In genomic region chr8:103007284-103007984, GRCm38 (mm10) we compare ENCODE assay signal across 22 mouse cellular contexts.
DNase-seq lines count a peak whose midpoint lies in the region; ATAC-seq and TF ChIP-seq lines count a peak whose summit lies in the region.
"Had no signal": no experiment of that assay in that cellular context is flagged by ENCODE, and none has a peak within 500 bp of the region (broad histone marks: within the 10 kb centered on the region; RNA-seq: fewer than 3 reads in every experiment).

No protein-coding gene starts in this region.

- no peaks in the 10 kb centered on the region for H3K4me1 ChIP-seq in hindbrain, embryonic 11.5 days (replicated peaks; ENCODE audit: control insufficient read depth, insufficient read depth, low read length)
- H3K4me1 ChIP-seq in hindbrain, embryonic 16.5 days (ENCODE audit: control insufficient read depth, insufficient read depth, low read depth, low read length), result no peaks in the 10 kb centered on the region
- no peaks in the 10 kb centered on the region for H3K4me1 ChIP-seq in kidney, postnatal 0 days (replicated peaks; ENCODE audit: insufficient read depth, low read length)
- H3K4me1 ChIP-seq: embryonic facial prominence, embryonic 13.5 days; forebrain, embryonic 13.5 days; heart, embryonic 10.5 days had no signal

- ATAC-seq in hindbrain, embryonic 11.5 days (ENCODE audit: low FRiP score), result peak; percentile 14; the same call in 1 of the 2 replicates
- ATAC-seq in hindbrain, embryonic 16.5 days, result no peak
- no peak for ATAC-seq in kidney, postnatal 0 days (replicated peaks; ENCODE audit: low FRiP score, low read depth)
- ATAC-seq: activated CD4-positive, CD25-positive, alpha-beta regulatory T cell, adult 4 months; forebrain, embryonic 13.5 days; Patski had no signal

- H3K9me3 ChIP-seq in hindbrain, embryonic 11.5 days (ENCODE audit: control insufficient read depth, low read length), result no peaks in the 10 kb centered on the region
- H3K9me3 ChIP-seq in hindbrain, embryonic 16.5 days (ENCODE audit: control insufficient read depth, low read length), result no peaks in the 10 kb centered on the region
- no peaks in the 10 kb centered on the region for H3K9me3 ChIP-seq in kidney, postnatal 0 days (replicated peaks; ENCODE audit: low read length)
- H3K9me3 ChIP-seq: embryonic facial prominence, embryonic 13.5 days; forebrain, embryonic 13.5 days; heart, embryonic 10.5 days; hindbrain, embryonic 13.5 days had no signal

- WGBS in hindbrain, embryonic 11.5 days, result 62% methylated on average over 2 of the region's 2 CpGs
- 37% methylated on average over 2 of the region's 2 CpGs for WGBS in hindbrain, embryonic 16.5 days
- 10% methylated on average over 2 of the region's 2 CpGs for WGBS in kidney, postnatal 0 days

- H3K9ac ChIP-seq in hindbrain, embryonic 11.5 days (ENCODE audit: low read depth, low read length), result no peak overlapping the region
- no peak overlapping the region for H3K9ac ChIP-seq in hindbrain, embryonic 16.5 days (ENCODE audit: low read depth, low read length)
- no peak overlapping the region for H3K9ac ChIP-seq in kidney, postnatal 0 days (ENCODE audit: low read depth, low read length)
- H3K9ac ChIP-seq: embryonic facial prominence, embryonic 13.5 days; forebrain, embryonic 13.5 days; hindbrain, embryonic 13.5 days had no signal

- no peak overlapping the region for H3K4me3 ChIP-seq in hindbrain, embryonic 11.5 days (ENCODE audit: low read depth, low read length)
- no peak overlapping the region for H3K4me3 ChIP-seq in hindbrain, embryonic 16.5 days (ENCODE audit: low read length)
- no peak overlapping the region for H3K4me3 ChIP-seq in kidney, postnatal 0 days (replicated peaks; ENCODE audit: low read depth, low read length)
- H3K4me3 ChIP-seq: embryonic facial prominence, embryonic 13.5 days; forebrain, embryonic 13.5 days; heart, embryonic 10.5 days; hindbrain, embryonic 13.5 days had no signal

- no peak for TF ChIP-seq CTCF in kidney, postnatal 0 days (IDR thresholded peaks at IDR 0.05; ENCODE audit: low read depth)

- no peaks in the 10 kb centered on the region for H3K36me3 ChIP-seq in hindbrain, embryonic 11.5 days (ENCODE audit: control insufficient read depth, insufficient read depth, low read length)
- H3K36me3 ChIP-seq in hindbrain, embryonic 16.5 days (ENCODE audit: control insufficient read depth, insufficient read depth, low read length), result no peaks in the 10 kb centered on the region
- H3K36me3 ChIP-seq in kidney, postnatal 0 days (ENCODE audit: insufficient read depth, low read length), result no peaks in the 10 kb centered on the region
- H3K36me3 ChIP-seq: embryonic facial prominence, embryonic 13.5 days; heart, embryonic 10.5 days; hindbrain, embryonic 13.5 days had no signal

- H3K27me3 ChIP-seq in hindbrain, embryonic 11.5 days (ENCODE audit: control insufficient read depth, insufficient read depth, low read length), result no peaks in the 10 kb centered on the region
- H3K27me3 ChIP-seq in hindbrain, embryonic 16.5 days (replicated peaks; ENCODE audit: control insufficient read depth, insufficient read depth, low read length), result no peaks in the 10 kb centered on the region
- H3K27me3 ChIP-seq in kidney, postnatal 0 days (ENCODE audit: insufficient read depth, low read length), result no peaks in the 10 kb centered on the region
- H3K27me3 ChIP-seq: CH12.LX; embryonic facial prominence, embryonic 13.5 days; forebrain, embryonic 13.5 days; hindbrain, embryonic 13.5 days had no signal

- H3K27ac ChIP-seq in hindbrain, embryonic 11.5 days (ENCODE audit: low read depth, low read length), result no peak overlapping the region
- H3K27ac ChIP-seq in hindbrain, embryonic 16.5 days (ENCODE audit: low read depth, low read length), result no peak overlapping the region
- no peak overlapping the region for H3K27ac ChIP-seq in kidney, postnatal 0 days
- H3K27ac ChIP-seq: embryonic facial prominence, embryonic 13.5 days; forebrain, embryonic 13.5 days; heart, embryonic 10.5 days; hindbrain, embryonic 13.5 days had no signal

- H3K4me2 ChIP-seq in hindbrain, embryonic 11.5 days (replicated peaks; ENCODE audit: low read depth, low read length), result no peak overlapping the region
- H3K4me2 ChIP-seq in hindbrain, embryonic 16.5 days (ENCODE audit: low read length), result no peak overlapping the region
- H3K4me2 ChIP-seq in kidney, postnatal 0 days (ENCODE audit: low read length), result no peak overlapping the region
- H3K4me2 ChIP-seq: embryonic facial prominence, embryonic 13.5 days; forebrain, embryonic 13.5 days; hindbrain, embryonic 13.5 days had no signal

- DNase-seq in hindbrain, embryonic 11.5 days (ENCODE audit: low spot score), result no peak
- DNase-seq in kidney, postnatal 0 days (ENCODE audit: low spot score), result peak; percentile 85
- DNase-seq in kidney, postnatal 14 days, result no peak
- peak; percentile 5 for DNase-seq in embryo, embryonic 11 days
- DNase-seq in B cell, adult 2 months, result no peak
- no peak for DNase-seq in heart, adult 11 months
- DNase-seq: adrenal gland, postnatal 14 days; cerebellum, adult 11-12 months; cerebellum, adult 9-10 months; cerebellum, postnatal 25 days; gastrocnemius, postnatal 36 days; heart, adult 18-20 months; heart, postnatal 10 days; heart, postnatal 4 days had no signal

Comparison
In these comparisons a context has a peak if more than half of its experiments do, and no peak if none do; other contexts are left out.
1. DNase-seq: peak in kidney, postnatal 0 days (single experiment) and embryo, embryonic 11 days (single experiment); none in hindbrain, embryonic 11.5 days (single experiment), kidney, postnatal 14 days (single experiment), B cell, adult 2 months (0 of 2) and heart, adult 11 months (single experiment).